Mouse (Mus musculus): Measurements from ENCODE around the gene Aagab.

Gene Aagab

DNA sequence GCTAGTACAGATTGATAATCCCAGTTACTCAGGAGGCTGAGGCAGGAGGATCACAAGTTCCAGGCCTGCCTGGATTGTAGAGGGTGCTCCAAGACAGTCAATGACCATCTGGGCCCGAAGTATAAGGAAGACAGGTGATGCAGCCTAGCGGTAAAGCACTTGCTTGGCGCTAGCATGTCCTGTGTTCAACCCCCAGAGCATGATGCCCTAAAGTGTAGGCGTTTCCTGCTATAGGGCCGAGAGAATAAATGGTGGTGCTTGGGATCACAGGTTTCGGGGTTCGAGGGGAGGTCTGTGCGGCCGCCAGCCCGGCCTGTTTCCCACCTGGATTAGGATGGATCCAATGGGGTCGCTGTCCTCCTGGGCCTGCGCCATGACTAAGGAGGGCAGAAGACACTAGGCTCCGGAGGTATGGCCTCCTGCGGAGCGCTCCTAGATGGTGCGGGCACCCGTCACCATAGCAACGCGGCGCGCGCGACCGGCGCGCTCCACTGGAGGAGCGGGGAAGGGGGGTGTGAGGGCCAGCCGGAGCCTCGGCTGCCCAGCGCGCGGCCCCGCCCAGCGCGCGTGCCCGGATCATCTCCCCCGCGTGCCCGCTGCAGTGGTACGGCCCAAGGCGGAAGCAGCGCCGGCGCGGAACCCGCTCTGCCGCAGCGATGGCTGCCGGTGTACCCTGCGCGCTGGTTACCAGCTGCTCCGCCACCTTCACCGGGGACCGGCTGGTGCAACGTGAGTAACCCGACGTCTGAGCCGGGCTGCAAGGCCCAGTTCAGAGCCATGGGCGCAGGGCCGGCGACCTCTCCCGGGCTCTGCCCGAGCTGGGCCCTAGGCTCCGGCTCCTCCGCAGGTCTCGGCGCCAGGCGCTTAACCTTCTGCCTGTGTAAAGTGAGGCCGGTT, at the start of gene Aagab, which contains the start of gene Iqch:
Gene Aagab (plus strand): TSS at position 618 of the 897 bp plus-strand sequence.
Gene Iqch (minus strand): TSS at position 451 of the 897 bp plus-strand sequence.
- peak; percentile 96 for DNase-seq (ENCODE audit: low spot score in 2 of 2)

DNA sequence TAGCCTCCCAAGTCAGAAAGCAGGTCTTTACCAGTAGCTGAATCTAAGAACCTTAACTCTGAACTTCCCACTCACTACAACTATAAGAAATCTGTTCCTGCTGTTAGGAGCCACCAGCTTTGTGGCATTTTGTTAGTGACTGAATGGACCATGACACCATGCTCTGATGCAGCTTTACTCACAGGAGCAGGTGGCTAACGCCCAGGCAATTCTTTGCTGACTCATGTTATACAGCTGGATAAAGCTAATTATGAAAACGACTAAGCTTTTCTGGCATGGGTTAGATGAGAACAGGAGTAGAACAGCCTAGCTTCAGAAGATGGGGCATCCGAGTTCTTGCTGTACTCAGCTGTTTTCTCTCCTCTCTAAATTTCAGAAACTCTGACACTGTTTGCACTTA, 48.8 kb upstream of the Aagab start:
- no peak for DNase-seq (ENCODE audit: low spot score in 2 of 2)

DNA sequence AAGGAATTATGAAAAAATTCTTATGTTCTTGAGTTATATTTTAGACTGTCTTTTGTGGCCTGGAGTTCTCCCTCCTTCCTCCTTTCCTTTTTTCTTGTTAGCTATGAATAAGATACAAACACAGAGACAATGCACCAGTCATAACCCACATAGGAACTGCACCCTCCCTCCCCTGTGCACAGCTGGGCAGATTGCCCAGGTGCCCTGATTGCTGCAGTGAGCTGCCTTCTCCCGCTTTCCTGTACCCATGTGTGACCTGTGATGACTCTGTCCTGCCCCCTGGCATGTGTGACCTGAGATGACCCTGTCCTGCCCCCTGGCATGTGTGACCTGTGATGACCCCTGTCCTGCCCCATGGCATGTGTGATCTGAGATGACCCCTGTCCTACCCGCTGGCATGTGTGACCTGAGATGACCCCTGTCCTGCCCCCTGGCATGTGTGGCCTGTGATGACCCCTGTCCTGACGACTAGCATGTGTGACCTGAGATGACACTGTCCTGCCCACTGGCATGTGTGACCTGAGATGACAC, 46.9 kb upstream of the Aagab start:
- no peak for DNase-seq (ENCODE audit: low spot score in 2 of 2)

DNA sequence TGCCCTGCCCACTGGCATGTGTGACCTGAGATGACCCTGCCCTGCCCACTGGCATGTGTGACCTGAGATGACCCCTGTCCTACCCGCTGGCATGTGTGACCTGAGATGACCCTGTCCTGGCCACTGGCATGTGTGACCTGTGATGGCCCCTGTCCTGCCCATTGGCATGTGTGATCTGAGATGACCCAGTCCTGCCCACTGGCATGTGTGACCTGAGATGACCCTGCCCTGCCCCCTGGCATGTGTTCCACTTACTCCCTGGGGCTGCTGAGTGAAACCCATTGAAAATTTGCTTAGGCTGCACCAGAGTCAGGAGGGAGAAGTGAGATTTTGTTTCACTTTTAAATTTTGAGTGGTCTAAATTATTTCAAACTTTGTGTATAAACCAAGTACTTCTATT, 46.1 kb upstream of the Aagab start:
- DNase-seq (ENCODE audit: low spot score in 2 of 2), result no peak

DNA sequence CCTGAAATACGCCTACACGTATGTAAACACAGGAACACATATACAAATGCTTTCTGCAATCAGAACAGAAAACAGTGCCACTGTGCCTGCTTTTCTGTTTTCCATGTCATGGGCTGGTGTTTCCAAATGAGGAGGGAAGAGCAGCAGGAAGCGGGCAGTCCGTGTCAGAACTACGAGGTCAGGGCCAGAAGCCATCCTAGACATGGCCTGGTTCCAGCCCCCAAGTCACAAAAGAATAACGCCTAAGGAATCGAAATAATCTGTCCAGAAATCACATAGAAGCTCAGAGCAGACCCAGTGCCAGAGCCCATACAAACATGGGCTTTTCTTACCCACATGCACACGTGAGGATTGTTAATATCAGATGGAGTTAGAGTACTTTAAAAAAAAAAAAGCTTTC, 45.5 kb upstream of the Aagab start:
- DNase-seq (ENCODE audit: low spot score in 2 of 2), result no peak

DNA sequence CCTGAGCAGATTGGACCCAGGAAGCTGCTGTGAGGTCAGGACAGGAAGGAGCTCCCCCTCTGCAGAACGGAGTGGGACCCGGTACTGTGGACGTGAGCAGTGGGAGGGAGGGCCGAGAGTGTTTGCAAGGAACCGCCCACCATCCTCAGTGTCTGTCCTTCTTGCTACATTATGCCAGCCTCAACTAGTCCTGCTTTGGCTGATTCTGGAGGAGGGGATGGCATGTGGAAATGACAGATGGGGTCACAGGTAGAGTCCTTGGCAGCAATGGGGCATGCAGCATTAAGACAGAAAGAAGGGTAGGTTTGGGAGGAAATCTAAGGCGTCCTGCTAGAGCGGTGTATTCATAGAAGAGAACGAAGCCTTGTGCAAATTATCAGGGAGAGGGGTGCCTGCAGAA, 40.5 kb upstream of the Aagab start:
- no peak for DNase-seq (ENCODE audit: low spot score in 2 of 2)

DNA sequence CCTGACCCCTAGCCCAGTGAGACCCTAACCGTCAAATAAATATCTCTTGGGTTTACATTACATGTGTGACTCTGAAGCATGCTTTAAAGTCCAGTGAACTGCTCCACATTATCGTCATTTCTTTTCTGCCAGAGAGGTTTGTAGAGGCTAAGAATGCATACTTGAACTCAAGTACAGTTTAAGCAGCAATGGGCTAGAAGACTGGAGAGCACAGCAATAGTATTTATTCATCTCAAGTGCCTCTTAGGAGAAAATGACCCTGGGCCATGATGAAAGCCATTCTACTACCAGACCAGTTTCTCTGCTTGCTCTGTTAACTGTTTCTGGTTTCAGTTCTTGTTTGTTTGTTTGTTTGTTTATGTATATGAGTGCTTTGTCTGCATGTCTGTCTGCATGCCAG, 39.0 kb upstream of the Aagab start:
- DNase-seq (ENCODE audit: low spot score in 2 of 2), result no peak

DNA sequence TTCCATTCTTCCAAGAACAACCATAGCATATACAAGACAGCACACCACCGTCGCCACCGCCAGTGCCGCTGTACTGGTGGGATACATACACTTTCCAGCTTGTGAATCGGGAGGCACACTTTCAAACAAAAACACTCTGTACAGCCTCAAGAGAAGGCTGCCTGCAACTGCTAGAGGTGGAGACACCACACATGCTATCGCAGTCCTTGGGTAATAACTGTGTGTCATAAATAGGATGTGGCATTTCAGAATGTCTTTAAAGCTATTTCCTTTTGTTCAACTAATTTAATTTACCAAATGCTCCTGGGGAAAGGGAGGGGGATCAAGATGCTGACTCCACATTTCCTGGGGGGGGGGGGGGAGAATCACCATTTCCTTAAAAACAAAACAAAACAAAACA, 34.1 kb upstream of the Aagab start:
- no peak for DNase-seq (ENCODE audit: low spot score in 2 of 2)

DNA sequence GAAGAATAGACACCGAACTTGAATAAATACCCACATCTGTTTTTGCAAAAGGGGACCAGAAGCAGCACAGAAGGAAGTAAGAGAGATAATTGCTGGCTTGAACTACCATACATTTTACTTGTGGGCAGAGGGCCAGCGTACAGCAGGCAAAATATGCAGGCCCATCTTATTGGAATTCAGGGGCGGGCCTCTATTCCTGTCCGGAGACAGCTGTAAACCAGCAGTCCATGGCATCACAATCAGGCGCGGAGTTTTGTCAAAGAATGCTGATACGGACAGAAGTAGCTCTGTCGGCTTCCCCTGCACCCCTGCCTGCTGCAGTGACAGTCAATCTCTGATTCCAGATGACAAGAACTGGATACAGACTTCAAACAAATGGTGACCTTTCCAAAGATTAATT, 33.7 kb upstream of the Aagab start:
- no peak for DNase-seq (ENCODE audit: low spot score in 2 of 2)

DNA sequence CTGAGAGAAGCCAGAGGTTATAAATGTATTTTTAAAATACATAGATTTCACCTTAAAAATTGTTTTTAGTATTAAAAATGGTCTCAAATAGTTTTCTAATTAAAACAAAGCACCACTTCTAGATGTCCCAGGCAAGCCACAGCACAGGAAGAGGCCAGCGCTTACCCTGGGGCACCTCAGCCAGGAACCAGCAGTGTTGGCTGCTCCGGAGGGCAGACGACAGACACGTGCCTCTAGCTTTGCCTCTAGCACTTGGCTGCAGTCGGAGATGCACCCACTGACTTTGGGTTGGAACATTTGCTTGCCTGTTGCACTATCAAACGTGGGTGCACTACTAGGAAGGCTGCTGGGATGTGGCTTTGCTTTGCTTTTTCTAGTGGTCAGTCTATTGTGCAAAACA, 30.6 kb upstream of the Aagab start:
- DNase-seq (ENCODE audit: low spot score in 2 of 2), result no peak

DNA sequence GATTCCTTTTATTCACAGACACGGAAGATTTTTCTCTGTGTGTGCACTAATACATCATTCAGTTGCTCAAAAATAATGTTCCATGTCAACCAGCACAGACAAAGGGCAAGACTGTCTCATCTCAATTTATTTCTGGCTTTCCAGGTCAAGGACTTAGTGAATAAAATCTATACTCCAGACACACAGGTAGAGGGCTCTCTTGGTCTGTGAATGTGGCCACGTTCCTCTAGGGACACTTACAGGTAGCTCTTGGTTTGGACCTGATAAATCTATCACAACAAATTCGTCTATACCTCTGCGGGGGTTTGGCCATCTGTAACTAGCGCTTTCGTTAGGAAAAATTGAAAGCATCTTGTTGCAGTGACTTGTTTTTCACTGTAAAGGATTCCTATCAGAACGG, 29.6 kb upstream of the Aagab start:
- DNase-seq (ENCODE audit: low spot score in 2 of 2), result no peak

DNA sequence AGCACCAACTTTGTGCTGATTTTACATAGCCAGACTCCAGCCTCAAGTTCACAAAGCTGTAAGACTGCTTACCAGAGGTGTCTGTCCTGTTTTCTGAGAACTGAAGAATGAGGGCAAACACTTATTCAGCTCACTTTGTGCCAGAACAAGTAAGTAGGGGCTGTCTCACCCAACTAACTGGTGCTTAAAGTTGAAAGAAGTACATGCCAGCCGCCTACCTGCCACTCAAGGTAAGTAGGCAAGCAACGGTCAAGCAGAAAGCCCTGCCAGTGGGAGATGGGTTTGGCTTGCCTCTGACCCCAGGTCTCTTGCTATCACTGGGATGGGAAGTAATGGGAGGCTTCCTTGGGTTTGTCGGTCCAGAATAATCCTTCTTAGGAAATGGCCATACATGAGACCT, 25.0 kb upstream of the Aagab start:
- no peak for DNase-seq (ENCODE audit: low spot score in 2 of 2)

DNA sequence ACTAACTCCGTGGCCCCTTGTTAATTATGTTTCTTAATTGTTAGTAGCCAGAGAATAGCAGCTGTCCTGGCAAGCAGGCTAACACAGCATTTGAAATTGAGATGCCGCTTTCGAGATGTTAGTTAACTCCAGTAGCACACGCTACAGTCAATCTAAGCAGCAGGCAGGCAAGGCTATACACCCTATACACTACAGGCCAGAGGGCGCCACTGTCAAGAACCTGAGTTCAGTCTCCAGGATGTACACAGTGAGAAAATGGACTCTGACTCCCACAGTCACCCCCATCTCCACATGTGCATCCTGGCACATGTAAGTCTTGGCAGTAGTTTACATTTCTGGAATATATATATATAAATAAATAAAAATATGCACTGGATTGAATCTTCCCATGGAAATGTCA, 22.8 kb upstream of the Aagab start:
- DNase-seq (ENCODE audit: low spot score in 2 of 2), result no peak

DNA sequence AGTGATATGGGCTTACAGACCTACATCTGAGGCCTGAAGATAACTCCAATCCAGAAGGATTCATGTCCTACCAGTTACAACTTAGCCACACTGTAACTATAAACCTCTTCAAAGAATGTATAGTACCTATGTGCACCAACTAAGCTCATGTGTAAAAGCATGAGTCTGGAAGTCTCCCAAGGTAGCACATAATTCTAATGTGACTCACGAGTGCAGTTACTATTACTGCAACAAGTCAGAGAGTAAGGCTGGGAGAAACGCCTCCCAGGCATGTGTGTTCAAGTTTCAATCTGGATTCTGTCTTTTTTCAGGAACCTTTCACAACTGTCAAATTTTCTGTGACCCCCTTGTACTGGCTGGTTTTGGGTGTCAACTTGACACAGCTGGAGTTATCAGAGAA, 22.4 kb upstream of the Aagab start:
- no peak for DNase-seq (ENCODE audit: low spot score in 2 of 2)

DNA sequence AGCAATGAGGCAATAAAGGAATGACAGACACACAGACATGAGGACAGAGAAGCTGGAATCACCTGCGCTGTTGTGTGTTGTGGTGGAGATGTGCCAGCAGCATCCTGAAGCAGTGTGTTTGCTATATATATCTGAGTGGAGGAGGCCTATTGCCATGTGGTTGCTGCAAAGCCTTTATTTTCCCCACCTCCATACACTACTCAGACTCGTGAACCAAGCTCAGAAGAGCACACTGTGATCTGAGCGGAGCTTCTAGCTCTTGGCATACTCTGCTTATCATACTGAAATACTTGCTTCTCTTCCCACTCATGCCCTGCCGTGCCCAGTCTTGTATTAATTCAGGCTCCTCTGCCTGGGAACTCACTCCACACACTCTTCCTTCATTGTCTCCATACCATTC, 20.7 kb upstream of the Aagab start:
- DNase-seq (ENCODE audit: low spot score in 2 of 2), result no peak

DNA sequence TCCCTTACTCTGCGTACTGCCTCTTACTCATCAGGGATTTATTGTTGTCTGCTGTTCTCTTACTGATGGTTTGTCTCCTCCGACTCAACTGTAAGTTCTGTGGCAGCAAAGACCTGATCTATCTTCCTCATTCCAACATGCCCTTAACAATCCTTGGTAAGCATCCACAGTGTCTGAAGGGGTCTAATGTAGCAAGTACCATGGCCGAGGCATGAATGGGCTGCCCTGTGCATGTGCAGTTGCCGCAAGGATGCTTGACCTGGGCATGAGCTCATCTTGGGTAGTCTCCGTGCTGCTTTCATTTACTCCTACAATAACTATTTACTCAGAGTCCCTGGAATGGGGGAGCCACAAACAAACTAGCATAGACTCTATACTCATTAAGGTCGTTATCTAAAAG, 17.2 kb upstream of the Aagab start:
- DNase-seq (ENCODE audit: low spot score in 2 of 2), result no peak

DNA sequence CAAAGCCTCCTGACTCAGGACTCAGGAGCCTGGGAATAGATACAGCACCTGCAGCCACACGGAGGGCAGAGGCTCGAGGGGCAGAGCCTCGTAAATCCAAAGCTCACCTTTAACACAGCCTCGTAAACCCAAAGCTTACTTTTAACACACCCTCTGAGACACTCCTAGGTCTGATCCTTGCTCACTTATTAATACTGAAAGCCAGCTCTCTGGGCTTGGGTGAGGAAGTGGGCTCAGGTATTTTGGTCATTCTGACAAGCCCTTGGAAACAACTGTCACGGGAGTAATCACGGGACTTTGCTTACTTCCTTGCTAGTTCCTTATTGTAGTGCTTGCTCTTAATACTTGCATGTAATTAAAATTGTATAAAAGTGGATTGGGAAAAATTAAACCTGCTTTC, 13.3 kb upstream of the Aagab start:
- DNase-seq (ENCODE audit: low spot score in 2 of 2), result no peak

DNA sequence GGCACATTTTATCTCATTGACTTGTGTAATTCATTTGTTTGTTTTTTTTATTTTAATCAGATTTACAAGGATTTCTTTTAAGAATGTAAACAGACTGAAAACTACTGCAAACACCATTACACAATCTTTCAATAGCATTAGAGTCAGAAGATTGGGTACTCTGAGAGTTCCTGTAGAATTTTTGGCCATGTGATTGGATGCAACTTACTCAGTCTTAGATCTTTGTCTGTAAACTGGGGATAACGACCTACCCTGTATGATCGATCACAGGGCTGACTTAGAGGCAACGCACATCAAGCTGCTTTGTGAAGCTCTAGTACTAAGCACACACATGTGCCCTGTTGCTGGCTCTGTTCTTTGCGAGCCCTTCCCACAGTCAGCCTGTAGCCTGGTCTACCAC, 11.9 kb upstream of the Aagab start:
- no peak for DNase-seq (ENCODE audit: low spot score in 2 of 2)

DNA sequence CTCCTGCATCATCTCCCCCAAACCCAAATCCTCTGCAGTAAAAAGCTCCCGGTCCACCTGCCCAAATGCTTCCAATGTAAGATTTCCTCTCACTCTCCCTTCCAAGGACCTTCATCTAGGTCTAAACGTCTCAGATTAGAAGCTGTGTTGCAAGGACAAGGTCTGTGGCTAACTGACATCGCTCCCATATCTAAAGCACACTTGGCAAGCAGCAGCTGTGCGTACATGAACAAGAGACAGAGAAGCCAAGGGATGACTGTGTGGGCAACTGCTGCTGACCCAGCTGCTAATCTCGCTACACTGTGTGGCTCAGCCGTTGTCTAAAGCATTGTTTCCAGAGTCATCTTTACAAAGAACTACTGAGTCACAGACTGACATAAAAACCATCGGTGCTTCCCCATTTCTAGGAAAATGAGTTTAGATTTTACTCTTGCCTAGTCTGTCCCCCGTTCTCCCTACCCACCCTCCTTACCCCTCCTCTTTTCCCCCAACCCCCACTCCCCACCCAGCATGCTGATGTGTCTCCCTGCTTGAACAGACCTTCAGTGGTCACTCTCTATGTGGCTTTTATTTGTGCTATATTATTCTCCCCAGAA, 10.7 kb upstream of the Aagab start:
- no peak for DNase-seq (ENCODE audit: low spot score in 2 of 2)

DNA sequence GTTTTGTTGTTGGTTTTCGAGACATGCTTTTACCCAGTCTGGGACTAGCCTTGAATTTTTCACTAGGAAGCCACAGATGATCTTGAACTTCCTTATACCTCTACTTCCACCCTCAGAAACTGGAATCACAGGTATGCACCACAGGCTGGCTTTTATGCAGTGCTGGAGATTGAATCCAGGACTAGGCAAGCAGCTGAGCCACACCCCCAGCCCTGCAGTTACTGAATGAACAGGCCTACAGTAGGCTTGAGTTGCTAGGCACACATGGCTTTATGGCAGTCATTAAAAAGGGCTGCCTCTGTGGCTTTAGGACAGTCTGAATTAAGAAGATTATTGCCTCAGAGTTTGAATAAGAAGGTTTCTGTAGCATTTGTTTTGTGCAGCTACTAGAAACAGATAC, 7.4 kb upstream of the Aagab start:
- DNase-seq (ENCODE audit: low spot score in 2 of 2), result no peak

DNA sequence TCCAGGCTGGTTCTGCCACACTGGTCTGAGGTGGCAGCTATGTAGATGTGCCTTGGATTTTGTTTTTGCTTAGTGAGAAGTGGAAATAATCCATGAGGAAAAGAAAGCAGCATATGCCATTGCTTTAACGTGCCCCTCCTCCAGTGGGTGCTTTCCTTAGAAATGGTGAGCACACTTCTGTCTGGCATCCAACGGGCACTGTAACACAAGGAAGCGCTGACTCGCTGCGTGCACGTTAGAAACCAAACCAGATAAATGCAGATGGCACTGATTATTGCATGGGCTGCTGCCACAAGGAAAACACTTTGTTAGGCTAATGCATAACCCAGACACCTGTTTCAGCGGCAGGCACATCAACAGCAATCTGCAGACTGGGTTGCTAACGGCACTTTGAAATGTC, 6.8 kb upstream of the Aagab start:
- no peak for DNase-seq (ENCODE audit: low spot score in 2 of 2)

DNA sequence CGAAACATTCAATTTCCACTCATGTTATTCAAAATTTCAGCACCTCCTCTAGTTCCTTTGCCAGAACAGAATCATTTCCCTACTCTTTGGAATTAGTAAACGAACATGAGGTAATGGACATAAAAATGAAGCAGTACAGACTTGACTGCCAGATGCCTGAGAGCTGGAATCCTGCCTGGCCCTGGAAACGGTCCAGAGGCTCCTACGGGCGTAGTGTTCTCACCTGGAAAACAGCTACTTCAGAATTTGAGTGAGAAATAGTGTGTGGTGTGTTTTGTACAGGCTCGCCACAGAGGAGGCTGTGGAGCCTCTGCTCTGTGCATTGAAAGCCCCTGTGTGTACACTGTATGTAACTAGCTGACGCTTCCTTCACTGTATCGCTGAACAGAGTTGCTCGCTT, 5.8 kb upstream of the Aagab start:
- no peak for DNase-seq (ENCODE audit: low spot score in 2 of 2)

DNA sequence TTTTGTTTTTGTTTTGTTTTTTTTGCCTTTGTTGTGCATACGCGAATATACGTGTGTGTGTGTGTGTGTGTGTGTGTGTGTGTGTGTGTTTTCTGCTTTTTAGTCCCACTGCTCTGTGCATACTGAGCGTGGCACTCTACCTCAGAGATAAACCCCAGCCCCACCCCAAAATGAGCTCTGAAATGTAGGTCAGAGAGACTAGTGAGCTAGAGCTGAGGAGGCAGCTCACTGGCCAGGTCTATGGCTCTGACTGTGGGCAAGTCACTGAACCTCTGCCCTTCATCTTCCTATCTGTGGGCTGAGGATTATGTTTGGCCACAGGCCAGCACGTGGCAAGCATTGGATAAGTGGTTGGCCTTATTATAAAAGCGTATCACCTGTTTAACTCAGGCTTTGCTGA, 1.4 kb downstream of the Aagab start:
- no peak for DNase-seq (ENCODE audit: low spot score in 2 of 2)
